Mouse (Mus musculus) lung, postnatal 14 days (tissue): Measurements from ENCODE around the gene Icosl.
"Not testable (repeated sequence)": the region's sequence is repeated elsewhere in the genome, so short reads cannot be mapped to it uniquely, and the experiment has no call there.

Source experiments
- DNase-seq: peaks from one replicate; pipeline ENCODE4 v3.0.0; 2021

Gene Icosl

GRCm38 (mm10) chr10:78069101-78070011 is at the start of gene Icosl:
Gene Icosl, plus strand, starts transcription at chr10:78069302.
- peak; percentile 82 for DNase-seq

- not testable (repeated sequence) for DNase-seq
Observed at GRCm38 (mm10) chr10:78019984-78020383, 49.1 kb upstream of the Icosl start.

GRCm38 (mm10) chr10:78025453-78025852 is 43.6 kb upstream of the Icosl start:
- DNase-seq = not testable (repeated sequence)

GRCm38 (mm10) chr10:78028129-78028528 is 41.0 kb upstream of the Icosl start:
- peak; percentile 84 for DNase-seq

GRCm38 (mm10) chr10:78029080-78029479 is 40.0 kb upstream of the Icosl start:
- DNase-seq = no peak

- DNase-seq = no peak
Observed at GRCm38 (mm10) chr10:78031987-78032386, 37.1 kb upstream of the Icosl start.

GRCm38 (mm10) chr10:78037139-78037538 is 32.0 kb upstream of the Icosl start:
- DNase-seq = no peak

- DNase-seq = no peak
Observed at GRCm38 (mm10) chr10:78041647-78042046, 27.5 kb upstream of the Icosl start, which contains the start of gene Dnmt3l. Gene Dnmt3l, plus strand, starts transcription at chr10:78041947.

GRCm38 (mm10) chr10:78042096-78042495 is 27.0 kb upstream of the Icosl start:
- DNase-seq = no peak

GRCm38 (mm10) chr10:78042697-78043405 is 26.3 kb upstream of the Icosl start:
- DNase-seq = no peak

- peak; percentile 74 for DNase-seq
Observed at GRCm38 (mm10) chr10:78043406-78043836, 25.7 kb upstream of the Icosl start, which contains the start of gene Aire. Gene Aire, minus strand, starts transcription at chr10:78043610.

- no peak for DNase-seq
Observed at GRCm38 (mm10) chr10:78044531-78044930, 24.6 kb upstream of the Icosl start.

GRCm38 (mm10) chr10:78046388-78046787 is 22.7 kb upstream of the Icosl start:
- no peak for DNase-seq

GRCm38 (mm10) chr10:78048061-78048730 is 20.9 kb upstream of the Icosl start:
- no peak for DNase-seq

GRCm38 (mm10) chr10:78049519-78050035 is 19.5 kb upstream of the Icosl start:
- DNase-seq = no peak

- peak; percentile 55 for DNase-seq
Observed at GRCm38 (mm10) chr10:78054633-78055565, 14.2 kb upstream of the Icosl start.

GRCm38 (mm10) chr10:78057056-78057455 is 12.0 kb upstream of the Icosl start:
- no peak for DNase-seq

GRCm38 (mm10) chr10:78063122-78063521 is 6.0 kb upstream of the Icosl start:
- DNase-seq = no peak

- no peak for DNase-seq
Observed at GRCm38 (mm10) chr10:78067226-78067625, 1.9 kb upstream of the Icosl start.

GRCm38 (mm10) chr10:78068541-78068940 is 561 bp upstream of the Icosl start:
- DNase-seq = no peak

- DNase-seq = no peak
Observed at GRCm38 (mm10) chr10:78074151-78074550, 5.0 kb downstream of the Icosl start.

- DNase-seq = no peak
Observed at GRCm38 (mm10) chr10:78074977-78075376, 5.9 kb downstream of the Icosl start.
